Mouse (Mus musculus): ENCODE measurements around the gene Prl8a1.

DNA sequence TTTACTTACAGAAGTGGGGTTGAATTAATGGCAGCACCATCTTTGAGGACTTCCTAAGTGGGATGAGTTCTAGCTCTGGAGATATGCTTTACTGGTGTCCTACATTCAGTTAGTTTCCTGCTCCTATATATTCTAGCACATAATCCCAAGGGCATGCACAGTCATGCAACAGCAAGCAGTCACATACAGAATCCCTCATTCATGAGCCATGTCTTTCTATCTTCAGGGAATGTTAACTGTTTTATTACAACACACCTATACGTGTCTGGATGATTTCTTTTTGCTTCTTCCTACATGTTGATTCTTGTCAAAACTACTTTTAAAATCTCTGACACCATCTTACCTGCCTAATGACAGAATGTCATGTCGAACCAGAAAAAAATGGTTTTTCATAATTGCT is at the start of gene Prl8a1:
- no peak for TF ChIP-seq GATA1 (IDR thresholded peaks at IDR 0.05; ENCODE audit: low read length)
- TF ChIP-seq TAL1 (IDR thresholded peaks at IDR 0.05; ENCODE audit: low read length): no peak

Measured in erythroblast, embryonic 14.5 days (primary cell).